Mouse (Mus musculus) thymus, postnatal 36 days (tissue): ENCODE measurements around the gene Arl5a.

Source experiments
- DNase-seq, 2 experiments: peaks; one replicate each; pipeline ENCODE4 v3.0.0; 2022; ENCODE audit warnings: mixed read lengths in 2 of 2

Arl5a gene

DNA sequence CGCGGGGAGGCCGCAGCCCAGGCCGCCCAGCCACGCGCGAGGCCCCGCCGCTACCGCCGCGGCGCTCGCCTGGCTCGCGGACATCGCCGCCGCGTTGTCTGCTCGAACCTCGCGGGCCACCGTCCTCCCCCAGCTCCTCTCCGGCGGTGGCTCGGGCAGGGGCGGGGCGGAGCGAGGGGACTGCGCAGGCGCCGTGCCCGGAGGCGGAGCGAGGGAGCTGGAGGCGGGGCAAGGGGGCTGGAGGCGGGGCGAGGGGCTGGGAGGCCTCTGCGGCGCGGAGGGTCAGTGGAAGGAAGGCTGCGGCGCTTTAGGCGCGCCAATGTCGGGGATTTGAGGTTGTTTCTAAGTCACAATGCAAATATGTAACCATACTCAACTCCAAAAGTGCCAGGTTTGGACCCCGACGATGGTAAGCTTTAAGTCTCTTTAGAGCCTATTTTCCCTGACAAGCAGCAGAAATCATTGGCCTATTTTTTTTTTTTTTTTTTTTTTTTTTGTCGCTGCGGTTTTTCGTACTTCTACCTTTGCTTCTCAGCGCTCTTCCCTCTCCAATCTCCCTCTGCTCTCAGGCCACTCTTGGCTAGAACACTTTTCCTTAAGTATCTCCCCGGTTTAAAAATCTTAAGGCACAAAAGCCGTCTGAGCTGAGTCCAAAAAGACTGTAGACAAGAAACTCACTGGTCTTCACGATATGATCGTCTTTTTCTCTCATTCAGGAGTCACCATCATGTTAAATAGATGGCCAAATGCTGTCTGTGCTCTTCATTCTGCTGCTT is at the start of gene Arl5a:
Gene Arl5a, minus strand, starts transcription at position 155 of the 776 bp plus-strand sequence.
- peak; percentile 92 to 97 for DNase-seq

GRCm38 (mm10) chr2:52471545-52472291 is 47.0 kb upstream of the Arl5a start:
- no peak for DNase-seq

DNA sequence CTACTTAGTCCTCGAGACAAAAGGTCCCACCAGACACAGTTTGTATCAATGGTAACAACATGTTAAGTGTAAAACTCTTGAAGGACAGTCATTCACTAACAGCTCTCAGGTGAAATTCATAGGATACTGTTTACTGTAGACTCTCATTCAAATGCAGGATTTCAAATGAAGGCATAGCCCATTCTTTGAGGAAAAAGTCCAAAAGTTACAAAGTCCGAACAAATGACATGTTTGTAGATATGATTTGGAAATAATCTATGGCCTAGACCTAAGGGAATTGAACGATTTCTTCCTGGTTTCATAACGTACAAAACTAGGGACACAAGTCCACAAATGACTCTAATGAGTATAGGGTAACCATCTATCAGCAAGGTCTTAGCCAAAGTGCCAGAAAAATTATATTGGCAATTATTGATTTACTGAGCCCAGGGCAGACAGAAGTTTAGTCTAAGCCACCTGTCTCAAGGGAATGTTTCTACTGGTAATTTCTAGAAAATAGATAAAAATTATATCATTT is 45.4 kb upstream of the Arl5a start:
- DNase-seq: no peak

DNA sequence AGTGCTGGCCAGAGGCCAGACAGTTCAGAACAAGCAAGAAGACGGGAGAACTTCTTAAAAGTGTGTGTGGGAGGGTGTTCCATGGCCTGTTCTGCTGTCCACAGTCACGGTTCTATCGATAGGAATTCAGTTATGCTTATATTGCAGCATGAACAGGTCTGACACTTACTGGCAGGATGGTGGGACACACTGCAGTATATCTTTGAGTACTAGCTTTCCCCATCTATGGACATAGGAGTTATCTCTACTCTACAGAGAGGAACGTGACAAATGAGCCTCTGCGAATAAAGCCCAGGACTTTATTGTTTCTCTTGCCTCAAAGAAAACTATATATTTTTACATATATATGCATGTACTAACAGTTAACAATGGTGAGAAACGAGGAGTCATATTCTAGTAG is 42.9 kb upstream of the Arl5a start:
- DNase-seq: no peak

DNA sequence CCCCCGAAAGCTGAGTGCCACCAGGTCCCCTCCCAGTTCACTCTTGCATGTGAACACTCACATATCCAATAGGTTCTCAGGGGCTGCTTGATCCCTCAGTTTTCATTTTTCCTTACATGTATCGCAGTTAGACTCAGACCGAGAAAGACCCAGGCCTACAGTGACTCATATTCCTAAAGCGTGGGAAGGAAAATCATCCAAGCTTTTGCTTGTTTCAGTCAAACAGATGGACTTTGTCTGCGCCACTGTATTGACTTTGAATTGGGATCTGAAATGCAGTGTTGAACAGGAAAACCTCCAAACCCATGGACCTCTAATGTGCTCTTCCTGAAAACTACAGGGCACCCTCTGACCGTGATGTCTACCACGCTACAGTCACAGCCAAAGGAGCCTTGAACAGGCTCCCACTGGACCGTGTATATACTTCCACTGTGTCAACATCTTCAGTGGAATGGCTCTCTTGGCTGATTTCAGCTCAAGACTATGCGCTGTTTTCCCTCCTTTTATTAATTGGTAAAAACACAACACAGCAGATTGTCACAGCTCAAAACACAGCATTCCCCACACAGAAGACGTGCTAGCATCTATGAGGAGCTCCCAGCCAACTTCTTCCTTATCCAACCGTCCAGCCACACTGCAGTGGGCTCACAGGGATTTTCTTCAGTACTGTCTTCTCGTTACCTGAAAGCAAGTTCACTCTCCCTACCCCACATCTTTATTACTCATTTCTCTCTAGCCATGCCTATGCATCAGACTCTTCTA is 36.7 kb upstream of the Arl5a start:
- DNase-seq: no peak

DNA sequence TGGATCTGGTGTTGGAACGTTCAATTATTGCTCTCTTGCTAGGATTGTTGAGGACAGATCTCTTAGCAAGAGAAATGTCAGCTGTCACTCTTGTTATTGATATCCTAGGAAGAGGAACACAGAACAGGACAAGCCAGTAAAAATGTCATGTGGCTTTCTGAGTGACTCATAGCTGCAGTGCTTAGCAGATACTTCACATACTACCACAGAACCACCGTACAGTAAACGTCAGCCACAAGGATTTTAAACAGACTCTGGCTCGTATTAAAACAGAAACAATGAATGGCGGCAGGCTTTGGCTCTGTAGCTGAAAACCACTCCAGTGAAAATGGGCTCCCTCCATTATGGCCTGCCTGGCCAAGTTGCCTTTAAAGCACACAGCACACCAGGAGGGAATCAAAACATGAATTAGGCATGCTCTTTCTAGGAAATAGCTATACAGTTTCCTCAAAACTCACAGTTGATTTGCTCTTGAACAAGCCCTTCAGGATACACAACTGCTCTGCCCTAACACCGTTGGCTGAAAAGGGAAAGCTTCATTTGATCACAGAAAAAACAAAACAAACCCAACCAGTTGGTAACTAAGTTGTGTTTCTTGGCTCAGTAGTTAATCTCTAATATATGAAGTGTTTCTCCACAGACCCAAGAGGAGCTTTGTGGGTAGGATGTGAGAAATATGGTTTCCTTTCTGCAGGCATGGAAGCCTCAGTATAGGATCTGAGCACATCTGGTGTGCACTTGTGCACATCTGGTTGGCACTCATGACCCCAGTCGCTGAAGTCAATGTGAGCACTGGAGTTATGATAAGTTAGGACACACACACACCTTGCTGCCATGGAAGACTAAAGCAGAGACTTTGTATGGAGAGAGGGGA is 31.1 kb upstream of the Arl5a start:
- no peak for DNase-seq

GRCm38 (mm10) chr2:52449818-52450217 is 25.1 kb upstream of the Arl5a start:
- no peak for DNase-seq

- DNase-seq: no peak
Measured at GRCm38 (mm10) chr2:52448916-52449315, 24.2 kb upstream of the Arl5a start.

DNA sequence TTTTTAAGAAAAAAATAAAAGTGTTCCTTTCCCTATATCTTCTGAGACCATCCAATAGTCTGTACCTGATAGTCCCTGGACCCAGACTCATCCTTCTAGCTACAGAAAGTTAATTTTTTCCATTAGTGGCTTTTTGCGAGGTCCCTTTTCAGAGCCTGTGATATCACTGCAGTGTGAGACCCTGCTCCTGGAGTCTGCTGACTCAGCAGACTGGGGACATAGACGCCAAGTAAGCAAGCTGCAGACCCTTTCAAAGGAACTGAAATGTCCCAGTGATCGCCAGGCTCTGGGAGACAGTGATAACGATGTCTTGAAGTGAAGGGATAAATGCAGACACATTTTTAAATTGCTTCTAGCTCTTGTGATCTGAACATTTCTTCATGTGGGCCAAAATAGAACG is 21.9 kb upstream of the Arl5a start:
- DNase-seq: no peak

DNA sequence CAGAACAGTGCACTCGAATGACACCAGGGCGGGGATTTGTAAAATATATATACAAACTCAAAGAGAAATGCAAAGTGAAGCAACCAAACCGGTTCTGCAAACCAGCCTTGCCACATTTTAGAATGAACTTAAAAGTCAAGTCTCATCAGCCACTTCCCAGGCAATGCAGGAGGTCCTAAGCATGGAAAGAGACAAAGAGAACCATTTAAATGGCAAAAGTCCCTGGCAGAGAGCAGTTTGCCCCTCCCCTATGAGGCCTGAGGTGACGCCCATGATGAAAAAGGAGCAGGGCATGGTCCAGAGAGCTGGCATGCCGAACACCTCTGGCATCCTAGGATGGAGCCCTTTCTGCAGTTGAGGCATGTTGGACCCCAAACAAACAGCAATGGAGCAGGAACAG is 17.4 kb upstream of the Arl5a start:
- no peak for DNase-seq

- DNase-seq: no peak
Measured at GRCm38 (mm10) chr2:52440420-52441015, 15.8 kb upstream of the Arl5a start.

GRCm38 (mm10) chr2:52438437-52438836 is 13.7 kb upstream of the Arl5a start:
- DNase-seq: no peak

DNA sequence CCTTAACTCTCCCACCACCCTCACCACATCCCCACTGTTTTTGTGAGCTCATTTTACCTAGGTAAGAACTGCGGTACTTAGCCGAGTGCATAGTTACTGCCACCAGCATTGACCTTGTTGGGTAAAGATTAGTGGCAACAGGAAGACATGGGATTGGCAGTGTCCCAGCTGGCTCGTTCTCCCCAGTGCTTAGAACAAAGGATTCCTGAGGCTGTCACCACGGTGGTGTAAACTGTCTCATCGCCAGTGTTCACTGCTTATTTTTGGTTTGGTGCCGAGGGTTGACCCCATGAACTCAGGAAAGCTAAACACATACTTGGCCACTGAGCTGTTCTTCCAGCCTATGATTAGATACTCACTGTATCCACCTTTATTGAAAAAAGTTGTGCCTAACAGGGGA is 13.3 kb upstream of the Arl5a start:
- DNase-seq: no peak

DNA sequence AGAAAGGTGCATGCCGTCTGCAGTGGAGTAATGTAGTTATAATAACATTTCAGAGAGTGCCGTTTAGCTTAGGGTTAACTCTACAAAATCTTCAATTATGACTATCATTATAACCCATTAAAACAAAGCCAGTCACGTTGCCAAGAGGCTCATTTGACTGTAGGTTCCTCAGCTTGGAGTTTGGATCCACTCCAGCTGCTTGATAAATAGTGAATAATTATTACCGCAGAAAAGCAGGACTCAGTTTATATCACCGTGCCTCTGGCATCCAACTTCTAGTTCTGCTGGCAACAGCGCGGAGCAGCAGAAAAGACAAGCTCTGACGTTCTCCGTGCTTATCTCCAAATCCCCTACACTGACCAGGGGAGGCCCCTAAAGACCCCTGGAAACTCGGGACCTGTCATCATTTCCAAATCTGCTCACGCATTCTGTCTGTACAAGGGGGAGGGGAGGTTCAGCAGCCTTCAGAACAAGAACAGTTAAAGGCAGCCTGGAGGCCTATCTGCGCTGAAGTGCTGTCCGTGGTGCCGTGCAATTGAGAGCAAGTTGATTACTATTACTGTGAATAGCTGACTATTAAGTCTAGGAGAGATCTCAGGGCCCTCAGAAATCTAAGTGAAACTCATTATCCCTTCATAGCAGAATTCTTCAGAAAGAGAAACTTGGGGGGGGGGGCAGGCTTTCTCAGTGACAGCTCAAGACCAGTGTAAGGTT is 11.4 kb upstream of the Arl5a start:
- no peak for DNase-seq

DNA sequence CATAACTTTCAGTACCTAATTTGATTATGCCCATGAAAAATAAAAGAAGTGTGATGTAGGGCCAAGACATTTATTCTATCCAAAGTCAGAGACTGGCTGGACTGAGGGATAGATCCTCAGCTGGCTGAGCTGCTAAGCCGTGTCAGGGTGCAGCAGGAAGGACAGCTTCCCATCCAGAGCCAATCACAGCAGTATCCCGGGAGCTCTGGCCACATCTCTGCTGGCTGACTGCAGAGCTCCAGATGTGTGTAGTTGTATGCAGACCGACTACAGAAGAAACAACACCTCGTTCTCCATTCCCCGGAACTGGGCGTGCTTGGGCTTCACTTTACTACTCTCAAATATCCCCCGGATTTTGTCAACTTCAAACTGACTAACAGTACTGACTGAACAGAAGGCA is 8.7 kb upstream of the Arl5a start:
- no peak for DNase-seq

DNA sequence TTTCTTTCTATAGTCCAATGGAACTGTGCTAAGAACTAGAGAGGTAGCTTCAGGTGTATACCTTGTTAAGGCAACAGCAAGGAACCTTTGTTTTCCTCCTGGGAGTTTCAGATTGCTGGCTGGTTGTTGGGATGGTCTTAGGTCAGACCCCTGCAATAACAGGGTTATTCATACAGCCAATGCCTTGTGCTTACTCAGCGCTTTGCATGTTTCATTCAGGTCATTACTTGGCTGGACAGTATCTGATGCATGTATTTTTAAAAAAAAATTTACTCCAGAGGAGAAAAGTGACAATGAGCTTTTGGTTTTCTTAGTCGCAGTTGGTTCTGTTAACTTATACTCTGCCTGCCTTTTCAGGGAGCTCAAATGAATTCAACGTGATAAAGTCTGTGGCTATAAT is 2.7 kb upstream of the Arl5a start:
- no peak for DNase-seq

DNA sequence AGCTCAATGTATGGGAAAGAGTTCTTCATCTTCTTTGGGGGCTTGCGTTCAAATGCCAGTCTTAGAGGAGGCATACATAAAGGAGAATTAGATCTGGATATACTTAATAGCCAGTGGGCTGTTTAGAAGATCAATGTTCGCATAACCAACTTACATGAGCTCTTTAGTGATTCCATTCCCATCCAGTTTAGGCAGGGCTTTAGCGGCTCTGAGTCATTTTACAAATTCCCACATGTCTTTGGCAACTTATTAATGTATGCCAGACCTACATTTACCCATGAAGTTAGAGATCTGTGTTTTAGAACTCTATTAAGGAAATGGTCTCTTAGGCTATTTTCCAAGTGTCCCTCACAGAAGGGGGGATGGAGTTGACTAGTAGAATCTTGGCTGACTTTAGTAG is 1.3 kb upstream of the Arl5a start:
- DNase-seq: no peak

DNA sequence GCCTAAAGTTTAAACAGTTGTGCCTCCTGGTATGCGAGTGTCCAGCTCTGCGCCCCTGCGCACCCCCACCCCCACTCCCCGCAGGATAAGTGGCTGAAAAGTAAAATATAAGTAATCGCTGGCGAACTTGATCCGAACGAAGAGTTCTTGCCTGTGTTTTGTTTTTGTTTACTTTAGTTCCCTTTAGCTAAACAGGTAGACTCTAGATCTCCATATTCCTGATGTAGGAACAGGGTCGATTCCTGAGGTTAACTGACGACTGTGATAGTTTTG is 758 bp upstream of the Arl5a start:
- no peak for DNase-seq

DNA sequence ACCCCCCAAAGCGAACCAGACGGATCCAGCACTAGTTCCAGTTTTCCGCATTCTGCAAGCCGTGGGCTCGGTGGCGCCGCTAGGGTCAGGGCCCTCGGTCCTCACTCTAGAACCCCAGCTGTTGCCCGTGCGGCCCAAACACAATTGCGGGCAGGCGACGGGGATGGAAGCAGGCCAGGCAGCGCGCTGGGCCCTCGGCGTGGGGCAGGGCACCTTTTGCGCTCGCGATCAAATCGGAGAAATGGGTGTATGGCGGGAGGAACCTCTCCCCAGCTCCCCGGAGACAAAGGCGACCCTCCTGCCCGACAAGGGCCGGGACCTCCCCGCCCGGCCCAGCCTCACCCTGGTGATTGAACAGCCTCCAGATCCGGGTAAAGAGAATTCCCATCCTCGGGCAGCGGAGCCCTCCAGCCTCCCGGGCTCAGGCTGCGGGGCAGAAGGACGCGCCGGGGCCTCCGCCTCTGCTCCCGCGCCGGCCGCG is 413 bp downstream of the Arl5a start:
- DNase-seq: no peak

DNA sequence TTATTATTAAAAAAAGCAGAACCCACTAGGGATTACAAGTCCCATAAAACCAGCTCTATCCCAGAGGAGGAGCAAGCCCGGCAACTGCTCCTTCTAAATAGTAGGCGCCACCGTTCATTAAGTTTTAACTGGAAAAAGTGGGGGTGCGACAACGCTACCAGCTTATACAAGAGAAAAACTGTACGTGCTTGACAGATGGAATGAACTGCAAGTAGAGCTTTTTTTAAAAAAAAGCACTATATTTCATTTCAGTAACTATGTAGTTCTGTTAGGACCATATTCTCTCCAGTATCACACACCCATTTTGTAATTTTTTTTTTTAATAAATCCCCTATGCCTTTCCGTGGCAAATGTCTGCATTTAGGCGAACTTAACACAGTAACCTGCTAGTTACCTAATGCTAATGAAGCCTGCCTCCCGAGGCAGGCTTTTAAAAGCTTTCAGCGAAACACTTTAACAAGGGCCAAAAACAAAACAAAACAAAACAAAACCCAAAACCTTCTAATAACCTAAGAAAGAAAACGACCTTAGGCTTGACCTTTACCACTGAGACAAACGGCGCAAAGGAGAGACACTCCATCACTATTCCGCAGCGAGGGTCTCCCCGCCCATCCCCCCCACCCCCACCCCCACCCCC is 972 bp downstream of the Arl5a start:
- DNase-seq: no peak
